Mouse (Mus musculus) heart, postnatal 25 days (tissue): ENCODE data around the gene Srgap2. TPM values are rescaled to one million over a fixed set of nuclear protein-coding genes. Genes with fewer than 3 reads are reported as not detected.

Experiments used
- DNase-seq: peaks from one replicate; pipeline ENCODE4 v3.0.0; 2022; ENCODE audit warnings: low spot score
- intact Hi-C: fragments of 180-260 bp; cut with DNase I; formaldehyde crosslinking; loops from one replicate; pipeline ENCODE4 v1.15.1; 2025
- total RNA-seq, 2 experiments: library from RNA; stranded (reverse); gene quantifications; 2 replicates each; pipeline ENCODE4 v1.2.3; 2021

Srgap2 gene
- total RNA-seq, 2 experiments from 2014 or later, result 22.8 to 24.3 TPM

DNA sequence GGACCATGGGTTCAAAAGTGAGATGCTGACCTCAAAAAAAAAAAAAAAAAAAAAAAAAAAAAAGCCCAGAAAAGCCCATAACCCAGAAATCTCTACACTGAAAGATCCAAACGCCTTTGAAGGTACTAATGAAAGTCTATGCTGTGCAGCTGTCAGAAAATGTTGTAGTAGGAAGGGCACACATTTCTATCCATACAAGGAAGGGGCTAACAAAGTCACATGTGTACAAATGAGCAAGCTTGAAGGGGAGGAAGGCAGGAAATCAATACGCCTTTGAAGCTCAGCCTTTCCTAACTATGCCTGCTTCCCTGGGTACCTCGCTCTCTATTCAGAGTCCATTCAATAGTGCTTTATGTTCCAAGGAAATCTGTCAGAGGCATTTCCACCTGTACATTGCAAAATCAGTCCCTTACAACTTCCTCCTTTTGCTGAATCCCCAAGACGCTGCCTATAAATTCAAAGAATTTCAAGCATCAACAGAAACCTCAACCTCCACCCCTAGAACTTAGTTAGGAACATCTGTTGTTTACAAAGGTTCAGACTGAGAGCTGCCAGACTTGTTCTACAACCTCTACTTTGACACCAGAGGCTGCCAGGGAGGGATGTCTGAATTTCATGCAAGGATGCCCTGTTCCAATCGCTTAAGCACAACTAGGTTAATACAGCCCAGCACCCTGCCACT is 99.9 kb downstream of the Srgap2 start:
- DNase-seq, result no peak
- intact Hi-C loops, result loop anchor here (5.0 kb wide), 1 partner anchor 50 kb away; no protein-coding TSS in a partner anchor

- DNase-seq, result no peak
- intact Hi-C loops, result loop anchor here (5.0 kb wide), 1 partner anchor 76 kb away; no protein-coding TSS in a partner anchor
These were observed 104.1 kb downstream of the Srgap2 start for GRCm38 (mm10) chr1:131423061-131423460.

- intact Hi-C loops, result loop anchor here (5.0 kb wide), 1 partner anchor 74 kb away; no protein-coding TSS in a partner anchor
- no peak for DNase-seq
These were observed 106.0 kb downstream of the Srgap2 start for GRCm38 (mm10) chr1:131421113-131421512.

DNA sequence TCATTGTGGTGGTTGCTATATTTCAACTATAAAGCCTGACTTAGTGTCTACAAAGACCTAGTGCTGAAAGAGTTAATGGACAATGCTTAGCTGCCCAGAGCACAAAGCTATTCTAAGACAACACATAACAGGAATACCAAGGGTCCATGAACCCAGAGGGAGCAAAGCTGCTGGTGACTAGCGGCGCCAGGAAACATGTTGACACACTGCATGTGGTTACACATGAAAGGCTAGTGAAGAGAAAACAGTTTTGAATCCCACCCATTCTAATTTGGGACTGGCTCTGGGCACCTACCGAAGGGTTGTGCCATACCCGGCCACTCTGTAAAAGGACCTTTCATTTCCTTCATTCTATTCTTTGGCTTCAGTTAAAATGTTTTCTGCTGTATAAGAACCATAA is 106.5 kb downstream of the Srgap2 start:
- DNase-seq, result no peak
- intact Hi-C loops, result loop anchor here (5.0 kb wide), 1 partner anchor 73 kb away; no protein-coding TSS in a partner anchor

GRCm38 (mm10) chr1:131419307-131419706 is 107.8 kb downstream of the Srgap2 start:
- intact Hi-C loops, result no loop called here
- no peak for DNase-seq

- intact Hi-C loops, result no loop called here
These were observed 109.1 kb downstream of the Srgap2 start for GRCm38 (mm10) chr1:131417821-131418660.

GRCm38 (mm10) chr1:131417059-131417750 is 109.9 kb downstream of the Srgap2 start:
- DNase-seq, result no peak
- intact Hi-C loops, result no loop called here

More at GRCm38 (mm10) chr1:131417821-131418660, 109.1 kb downstream of the Srgap2 start:
- DNase-seq, result no peak

GRCm38 (mm10) chr1:131403567-131403966 is 123.6 kb downstream of the Srgap2 start:
- intact Hi-C loops, result no loop called here
- DNase-seq, result no peak

DNA sequence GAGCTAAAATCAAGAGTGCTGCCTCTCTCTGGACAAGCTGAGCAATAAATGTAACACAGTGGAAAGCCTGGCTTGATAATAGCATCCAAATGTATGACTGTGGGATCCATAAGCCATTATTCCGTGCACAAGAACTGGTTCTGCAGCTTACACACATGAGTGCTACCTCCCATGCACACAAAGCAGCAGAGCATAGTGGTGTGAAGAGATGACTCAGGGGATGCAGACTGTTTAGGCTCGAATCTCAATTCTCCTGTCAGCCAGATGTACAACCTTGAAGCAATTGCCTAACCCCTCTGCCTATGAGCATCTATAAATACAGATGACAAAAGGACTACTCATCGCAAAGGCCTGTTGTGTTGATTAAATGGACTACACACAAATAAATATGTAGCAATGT is 126.3 kb downstream of the Srgap2 start:
- DNase-seq, result no peak
- intact Hi-C loops, result no loop called here

- intact Hi-C loops, result no loop called here
- no peak for DNase-seq
These were observed 129.0 kb downstream of the Srgap2 start for GRCm38 (mm10) chr1:131398181-131398580.

GRCm38 (mm10) chr1:131384406-131384805 is 142.7 kb downstream of the Srgap2 start:
- no peak for DNase-seq
- intact Hi-C loops, result loop anchor here (5.0 kb wide), 1 partner anchor 143 kb away; the partner anchor contains the start of genes Fam72a and Srgap2

DNA sequence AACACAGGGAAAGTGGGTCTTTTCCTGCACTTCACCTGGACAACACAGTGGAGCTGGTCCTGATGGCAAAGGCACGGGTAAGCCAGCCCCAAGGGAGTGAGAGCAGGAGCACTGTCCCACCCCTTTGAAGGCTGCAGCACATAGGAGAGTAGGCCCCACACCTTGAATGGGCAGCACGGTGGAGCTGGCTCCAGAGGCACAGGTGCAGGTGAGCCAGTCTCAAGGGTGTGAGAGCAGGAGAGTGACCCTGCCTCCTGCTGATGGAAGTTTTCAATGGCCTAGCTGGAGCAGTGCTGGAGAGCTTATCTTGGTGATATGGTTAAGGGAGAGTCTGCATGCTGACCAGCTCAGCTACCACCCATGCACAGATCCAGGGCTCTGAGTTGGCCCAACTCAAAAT is 145.0 kb downstream of the Srgap2 start:
- DNase-seq, result no peak
- intact Hi-C loops, result loop anchor here (5.0 kb wide), 1 partner anchor 145 kb away; the partner anchor contains the start of genes Fam72a and Srgap2

DNA sequence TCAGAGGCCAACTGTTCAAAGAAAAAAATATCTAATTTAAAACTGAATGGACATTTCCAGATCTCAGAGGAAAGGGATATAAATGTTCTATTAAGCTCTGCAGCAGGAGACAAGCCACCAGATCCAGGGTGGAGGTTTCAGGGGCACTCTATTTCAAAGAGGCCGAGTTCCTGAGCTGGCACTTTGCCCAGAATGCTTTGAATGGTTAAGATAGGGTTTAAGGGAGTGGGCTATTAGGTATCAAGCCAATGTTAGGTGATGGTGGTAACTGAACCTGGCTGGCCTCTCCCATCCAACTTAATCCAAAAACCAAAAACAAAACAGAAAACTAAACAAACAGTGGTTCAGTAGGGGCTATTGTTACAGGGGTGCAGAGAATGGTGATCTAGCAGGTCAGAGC is 146.9 kb downstream of the Srgap2 start:
- intact Hi-C loops, result loop anchor here (5.0 kb wide), 1 partner anchor 147 kb away; the partner anchor contains the start of genes Fam72a and Srgap2
- DNase-seq, result no peak

- no peak for DNase-seq
- intact Hi-C loops, result no loop called here
These were observed 148.2 kb downstream of the Srgap2 start for GRCm38 (mm10) chr1:131378914-131379474.

GRCm38 (mm10) chr1:131378081-131378913 is 148.9 kb downstream of the Srgap2 start:
- no peak for DNase-seq
- intact Hi-C loops, result no loop called here

DNA sequence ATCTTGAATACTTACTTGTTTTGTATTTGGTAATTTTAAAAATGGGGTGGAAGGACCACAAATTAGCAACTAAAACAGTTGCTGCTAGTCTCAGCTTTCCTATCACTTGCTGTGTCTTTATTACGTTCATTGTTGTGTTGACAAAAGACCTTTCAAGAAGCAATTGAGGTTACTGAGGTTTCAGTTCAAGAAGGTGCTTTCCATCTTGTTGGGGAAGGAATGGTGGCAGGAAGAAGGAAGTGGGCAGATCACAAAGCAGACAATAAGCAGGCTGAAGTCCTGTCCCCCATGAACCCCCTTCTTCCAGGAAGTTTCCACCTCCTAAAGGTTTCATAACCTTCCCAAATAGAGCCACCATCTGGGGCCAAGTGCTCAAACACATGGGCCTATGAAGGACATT is 161.3 kb downstream of the Srgap2 start:
- no peak for DNase-seq
- intact Hi-C loops, result no loop called here

GRCm38 (mm10) chr1:131364432-131364831 is 162.7 kb downstream of the Srgap2 start:
- intact Hi-C loops, result loop anchor here (5.0 kb wide), 1 partner anchor 72 kb away; no protein-coding TSS in a partner anchor
- DNase-seq, result no peak

GRCm38 (mm10) chr1:131363887-131364286 is 163.3 kb downstream of the Srgap2 start:
- intact Hi-C loops, result loop anchor here (2.0 to 5.0 kb wide), 2 partner anchors 72 to 161 kb away; no protein-coding TSS in a partner anchor
- no peak for DNase-seq

GRCm38 (mm10) chr1:131362089-131362488 is 165.1 kb downstream of the Srgap2 start:
- DNase-seq, result no peak
- intact Hi-C loops, result loop anchor here (1.0 to 5.0 kb wide), 3 partner anchors 70 to 193 kb away; no protein-coding TSS in a partner anchor
